Mouse (Mus musculus): ENCODE data around the gene Syt8. TPM values are rescaled to one million over a fixed set of nuclear protein-coding genes. Genes with fewer than 3 reads are reported as not detected.

The Syt8 gene
- total RNA-seq, 2 experiments from 2014 or later, result not detected

GRCm38 (mm10) chr7:142444171-142444570 lies 9.5 kb downstream of the Syt8 start:
- DNase-seq (ENCODE audit: low spot score in 2 of 2), result no peak

GRCm38 (mm10) chr7:142445324-142445723 lies 10.7 kb downstream of the Syt8 start:
- DNase-seq (ENCODE audit: low spot score in 2 of 2), result no peak

GRCm38 (mm10) chr7:142446264-142446663 lies 11.6 kb downstream of the Syt8 start:
- no peak for DNase-seq (ENCODE audit: low spot score in 2 of 2)

GRCm38 (mm10) chr7:142449038-142449617 lies 14.5 kb downstream of the Syt8 start:
- no peak for DNase-seq (ENCODE audit: low spot score in 2 of 2)

GRCm38 (mm10) chr7:142454706-142455105 lies 20.1 kb downstream of the Syt8 start:
- DNase-seq (ENCODE audit: low spot score in 2 of 2), result no peak

- DNase-seq (ENCODE audit: low spot score in 2 of 2), result no peak
Observed at GRCm38 (mm10) chr7:142455251-142455650, 20.6 kb downstream of the Syt8 start.

- DNase-seq (ENCODE audit: low spot score in 2 of 2), result no peak
Observed at GRCm38 (mm10) chr7:142456806-142457205, 22.2 kb downstream of the Syt8 start.

GRCm38 (mm10) chr7:142457227-142457811 lies 22.7 kb downstream of the Syt8 start:
- DNase-seq (ENCODE audit: low spot score in 2 of 2), result peak; percentile 68 to 71

GRCm38 (mm10) chr7:142458026-142458425 lies 23.4 kb downstream of the Syt8 start:
- no peak for DNase-seq (ENCODE audit: low spot score in 2 of 2)

GRCm38 (mm10) chr7:142458676-142459298 lies 24.1 kb downstream of the Syt8 start:
- DNase-seq (ENCODE audit: low spot score in 2 of 2), result no peak

- no peak for DNase-seq (ENCODE audit: low spot score in 2 of 2)
Observed at GRCm38 (mm10) chr7:142459299-142459691, 24.6 kb downstream of the Syt8 start.

GRCm38 (mm10) chr7:142460636-142461077 lies 26.0 kb downstream of the Syt8 start, which contains the start of gene Lsp1:
Gene Lsp1 (plus strand): TSS chr7:142460809.
- DNase-seq (ENCODE audit: low spot score in 2 of 2), result no peak

GRCm38 (mm10) chr7:142461446-142461845 lies 26.8 kb downstream of the Syt8 start:
- no peak for DNase-seq (ENCODE audit: low spot score in 2 of 2)

- DNase-seq (ENCODE audit: low spot score in 2 of 2), result no peak
Observed at GRCm38 (mm10) chr7:142462190-142462589, 27.5 kb downstream of the Syt8 start.

- no peak for DNase-seq (ENCODE audit: low spot score in 2 of 2)
Observed at GRCm38 (mm10) chr7:142462594-142463078, 28.0 kb downstream of the Syt8 start.

- no peak for DNase-seq (ENCODE audit: low spot score in 2 of 2)
Observed at GRCm38 (mm10) chr7:142470171-142470691, 35.6 kb downstream of the Syt8 start.

- peak in 1 of 2 experiments; percentile 44 for DNase-seq (ENCODE audit: low spot score in 2 of 2)
Observed at GRCm38 (mm10) chr7:142470808-142471413, 36.3 kb downstream of the Syt8 start.

GRCm38 (mm10) chr7:142471414-142471861 lies 36.8 kb downstream of the Syt8 start:
- DNase-seq (ENCODE audit: low spot score in 2 of 2), result no peak

- DNase-seq (ENCODE audit: low spot score in 2 of 2), result no peak
Observed at GRCm38 (mm10) chr7:142471884-142472570, 37.4 kb downstream of the Syt8 start.

GRCm38 (mm10) chr7:142472936-142473335 lies 38.3 kb downstream of the Syt8 start:
- no peak for DNase-seq (ENCODE audit: low spot score in 2 of 2)

GRCm38 (mm10) chr7:142473476-142473875 lies 38.8 kb downstream of the Syt8 start:
- no peak for DNase-seq (ENCODE audit: low spot score in 2 of 2)
